Mouse (Mus musculus) MEL (cell line): ENCODE measurements around the gene Ngrn. TPM values are rescaled to one million over a fixed set of nuclear protein-coding genes. Genes with fewer than 3 reads are reported as not detected.

ENCODE experiments used
- DNase-seq: peaks from one replicate; pipeline ENCODE4 v3.0.0; 2011; ENCODE audit warnings: low read depth, low spot score
- H3K27ac ChIP-seq: 2 replicates; pipeline ENCODE4 v1.5.1; 2012; ENCODE audit warnings: low read depth, mild to moderate bottlenecking, control low read depth, low read length, moderate library complexity; ENCODE audit not compliant: control insufficient read depth
- H3K27me3 ChIP-seq, 2 experiments: fragments of 150-350 bp in 1 of 2; sonication (generic) in 1 of 2; 2 replicates each; pipeline ENCODE4 v1.6.1; 2012; ENCODE audit warnings: low read length in 2 of 2, mild to moderate bottlenecking in 2 of 2, improper control_type of control experiment in 1 of 2, moderate library complexity in 1 of 2; ENCODE audit not compliant: insufficient read depth in 2 of 2, control insufficient read depth in 1 of 2
- H3K36me3 ChIP-seq, 2 experiments: 2 replicates each; pipeline ENCODE4 v1.6.1; 2012 to 2014; ENCODE audit warnings: low read length in 2 of 2, improper control_type of control experiment in 1 of 2, inconsistent platforms in 1 of 2, mild to moderate bottlenecking in 1 of 2; ENCODE audit not compliant: insufficient read depth in 2 of 2, control insufficient read depth in 1 of 2
- H3K4me1 ChIP-seq, 2 experiments: fragments of 150-350 bp in 1 of 2; sonication (generic) in 1 of 2; 2 replicates each; pipeline ENCODE4 v1.6.1; 2012; ENCODE audit warnings: low read length in 2 of 2, improper control_type of control experiment in 1 of 2, mild to moderate bottlenecking in 1 of 2; ENCODE audit not compliant: insufficient read depth in 2 of 2, control insufficient read depth in 1 of 2
- H3K4me3 ChIP-seq, 2 experiments: fragments of 150-350 bp in 1 of 2; sonication (generic) in 1 of 2; 2 replicates each; pipeline ENCODE4 v1.5.1; 2012; ENCODE audit warnings: low read depth in 2 of 2, low read length in 2 of 2, mild to moderate bottlenecking in 2 of 2, moderate library complexity in 2 of 2, control low read depth in 1 of 2, improper control_type of control experiment in 1 of 2; ENCODE audit not compliant: control insufficient read depth in 1 of 2, insufficient read depth in 1 of 2
- H3K79me2 ChIP-seq: 2 replicates; pipeline ENCODE4 v1.6.1; 2012; ENCODE audit warnings: mild to moderate bottlenecking, low read length, moderate library complexity; ENCODE audit not compliant: control insufficient read depth, poor library complexity, insufficient read depth
- H3K9ac ChIP-seq: 2 replicates; pipeline ENCODE4 v1.6.1; 2012; ENCODE audit warnings: low read depth, mild to moderate bottlenecking, control low read depth, low read length, moderate library complexity; ENCODE audit not compliant: control insufficient read depth, poor library complexity, severe bottlenecking
- H3K9me3 ChIP-seq: fragments of 150-350 bp; sonication (generic); replicated peaks from 2 replicates; pipeline ENCODE4 v1.6.1; 2012; ENCODE audit warnings: mild to moderate bottlenecking, low read length, improper control_type of control experiment, moderate library complexity; ENCODE audit not compliant: insufficient read depth
- CHD1 ChIP-seq: IDR thresholded peaks from 2 replicates; pipeline ENCODE4 v1.6.1; 2012; ENCODE audit warnings: low read depth, mild to moderate bottlenecking, inconsistent platforms, low read length, improper control_type of control experiment
- EP300 ChIP-seq, 2 experiments: IDR thresholded peaks; 2 replicates each; pipeline ENCODE4 v1.6.1; 2011; ENCODE audit warnings: improper control_type of control experiment in 2 of 2, low read length in 2 of 2, low read depth in 1 of 2, mild to moderate bottlenecking in 1 of 2
- ETS1 ChIP-seq: IDR thresholded peaks from 2 replicates; pipeline ENCODE4 v1.6.1; 2012; ENCODE audit warnings: low read depth, mild to moderate bottlenecking, inconsistent platforms, low read length, improper control_type of control experiment, moderate library complexity
- GABPA ChIP-seq: IDR thresholded peaks from 2 replicates; pipeline ENCODE4 v1.6.1; 2012; ENCODE audit warnings: low read depth, mild to moderate bottlenecking, inconsistent platforms, low read length, improper control_type of control experiment, moderate library complexity
- HCFC1 ChIP-seq: IDR thresholded peaks from 2 replicates; pipeline ENCODE4 v1.6.1; 2012; ENCODE audit warnings: low read depth, mild to moderate bottlenecking, inconsistent platforms, low read length, improper control_type of control experiment, moderate library complexity
- JUND ChIP-seq: IDR thresholded peaks from 2 replicates; pipeline ENCODE4 v1.6.1; 2011; ENCODE audit warnings: low read depth, mild to moderate bottlenecking, improper control_type of control experiment, low read length
- MAFK ChIP-seq: IDR thresholded peaks from 2 replicates; pipeline ENCODE4 v1.6.1; 2011; ENCODE audit warnings: low read depth, mild to moderate bottlenecking, low read length, improper control_type of control experiment, borderline replicate concordance
- MAX ChIP-seq: IDR thresholded peaks from 2 replicates; pipeline ENCODE4 v1.6.1; 2011; ENCODE audit warnings: low read length, improper control_type of control experiment
- MAZ ChIP-seq: IDR thresholded peaks from 2 replicates; pipeline ENCODE4 v1.6.1; 2012; ENCODE audit warnings: low read depth, mild to moderate bottlenecking, inconsistent platforms, low read length, improper control_type of control experiment
- MEF2A ChIP-seq: IDR thresholded peaks from 2 replicates; pipeline ENCODE4 v1.6.1; 2014; ENCODE audit warnings: low read depth, mild to moderate bottlenecking, inconsistent platforms, low read length, improper control_type of control experiment; ENCODE audit not compliant: poor library complexity, insufficient replicate concordance, severe bottlenecking; ENCODE audit errors: extremely low read depth
- MXI1 ChIP-seq: IDR thresholded peaks from 2 replicates; pipeline ENCODE4 v1.6.1; 2011; ENCODE audit warnings: mild to moderate bottlenecking, low read depth, low read length, improper control_type of control experiment
- MYC ChIP-seq: IDR thresholded peaks from 2 replicates; pipeline ENCODE4 v1.6.1; 2011; ENCODE audit warnings: low read depth, mild to moderate bottlenecking, low read length, improper control_type of control experiment, moderate library complexity
- NELFE ChIP-seq: IDR thresholded peaks from 2 replicates; pipeline ENCODE4 v1.6.1; 2011; ENCODE audit warnings: low read depth, low read length, improper control_type of control experiment
- NRF1 ChIP-seq: IDR thresholded peaks from 2 replicates; pipeline ENCODE4 v1.6.1; 2014; ENCODE audit warnings: low read depth, mild to moderate bottlenecking, inconsistent platforms, low read length, improper control_type of control experiment, moderate library complexity; ENCODE audit not compliant: poor library complexity, insufficient read depth, severe bottlenecking
- POLR2A ChIP-seq, 2 experiments: IDR thresholded peaks; 2 replicates each; pipeline ENCODE4 v1.6.1; 2011 to 2012; ENCODE audit warnings: low read length in 2 of 2, mild to moderate bottlenecking in 2 of 2, control low read depth in 1 of 2, improper control_type of control experiment in 1 of 2, low read depth in 1 of 2, moderate library complexity in 1 of 2; ENCODE audit not compliant: control insufficient read depth in 1 of 2, insufficient read depth in 1 of 2, poor library complexity in 1 of 2
- POLR2AphosphoS2 ChIP-seq: IDR thresholded peaks from 2 replicates; pipeline ENCODE4 v1.6.1; 2011; ENCODE audit warnings: low read length, improper control_type of control experiment
- POLR2AphosphoS5 ChIP-seq: IDR thresholded peaks from 2 replicates; pipeline ENCODE4 v1.6.1; 2012; ENCODE audit warnings: low read depth, borderline replicate concordance, mild to moderate bottlenecking, inconsistent platforms, low read length, moderate library complexity, mixed read lengths
- RAD21 ChIP-seq: IDR thresholded peaks from 2 replicates; pipeline ENCODE4 v1.6.1; 2011; ENCODE audit warnings: mild to moderate bottlenecking, low read depth, low read length, improper control_type of control experiment
- RCOR1 ChIP-seq: IDR thresholded peaks from 2 replicates; pipeline ENCODE4 v1.6.1; 2012; ENCODE audit warnings: low read depth, mild to moderate bottlenecking, inconsistent platforms, low read length, improper control_type of control experiment
- SIN3A ChIP-seq: IDR thresholded peaks from 2 replicates; pipeline ENCODE4 v1.6.1; 2012; ENCODE audit warnings: low read length, improper control_type of control experiment, inconsistent platforms
- TCF12 ChIP-seq: IDR thresholded peaks from 2 replicates; pipeline ENCODE4 v1.6.1; 2014; ENCODE audit warnings: low read depth, mild to moderate bottlenecking, inconsistent platforms, low read length, improper control_type of control experiment, moderate library complexity
- UBTF ChIP-seq: IDR thresholded peaks from 2 replicates; pipeline ENCODE4 v1.6.1; 2012; ENCODE audit warnings: low read depth, mild to moderate bottlenecking, inconsistent platforms, low read length, improper control_type of control experiment, moderate library complexity, borderline replicate concordance; ENCODE audit not compliant: insufficient read depth
- ZMIZ1 ChIP-seq: IDR thresholded peaks from 2 replicates; pipeline ENCODE4 v1.6.1; 2012; ENCODE audit warnings: low read depth, mild to moderate bottlenecking, inconsistent platforms, low read length, improper control_type of control experiment, moderate library complexity
- ZNF384 ChIP-seq: IDR thresholded peaks from 2 replicates; pipeline ENCODE4 v1.6.1; 2012; ENCODE audit warnings: low read depth, mild to moderate bottlenecking, inconsistent platforms, low read length, improper control_type of control experiment
- polyA plus RNA-seq, 2 experiments: library from polyadenylated mRNA; stranded (reverse) in 1 of 2; unstranded in 1 of 2; fragments of >175 nt in 1 of 2; fragments of >200 nt in 1 of 2; gene quantifications; 2 replicates each; pipeline versions ENCODE4 v1.2.1 to v1.2.4; 2012; ENCODE audit warnings: low replicate concordance in 2 of 2, low read depth in 1 of 2; ENCODE audit not compliant: insufficient read length in 2 of 2, insufficient read depth in 1 of 2, missing spikeins in 1 of 2
- total RNA-seq: library from RNA; depleted of rRNA; stranded (reverse); fragments of 300-350 nt; gene quantifications from 2 replicates; pipeline ENCODE4 v1.2.3, GENCODE M21; 2012

Ngrn gene
- total and polyA plus RNA-seq, 3 experiments: 37.2 to 48.0 TPM; not detected in 1

DNA sequence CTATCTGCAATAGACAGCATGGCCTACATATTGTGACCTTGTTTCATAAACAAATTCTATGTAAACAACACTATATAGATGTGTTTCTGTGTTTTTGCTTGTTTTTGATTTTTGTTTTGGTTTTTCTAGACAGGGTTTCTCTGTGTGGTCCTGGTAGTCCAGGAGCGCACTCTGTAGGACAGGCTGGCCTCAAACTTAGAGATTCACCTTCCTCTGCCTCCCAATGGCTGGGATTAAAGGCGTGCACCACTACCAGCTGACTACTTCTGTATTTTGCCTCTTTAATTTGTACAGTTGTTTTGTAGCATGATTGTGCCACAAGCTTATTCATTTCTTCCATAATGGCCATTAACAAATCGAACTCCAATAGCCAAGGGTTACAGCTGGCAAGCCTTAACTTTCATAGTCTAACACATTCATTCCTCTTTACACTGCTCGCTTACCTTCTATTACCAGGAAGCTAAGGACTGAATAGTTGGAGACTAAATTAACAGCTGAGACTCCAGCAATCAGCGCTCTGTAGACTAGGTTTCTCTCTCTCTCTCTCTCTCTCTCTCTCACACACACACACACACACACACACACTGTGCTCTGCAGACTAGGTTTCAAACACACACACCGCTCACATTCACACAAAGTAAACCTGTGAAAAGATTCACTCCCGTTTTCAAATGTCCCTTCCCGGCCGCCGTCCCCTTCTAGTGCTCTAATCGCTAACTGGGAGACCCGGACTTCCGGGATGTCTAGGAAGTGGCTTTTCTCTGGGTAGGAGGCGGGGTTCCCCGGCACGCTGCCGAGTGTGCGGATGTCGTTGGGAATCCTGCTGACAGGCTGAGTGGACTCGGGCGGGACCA is 8.1 kb downstream of the Ngrn start, which contains the start of gene Vps33b (continued):
- TF ChIP-seq GABPA (no peak), EP300 (IDR thresholded peaks at IDR 0.05; ENCODE audit: low read depth in 1 of 2, low read length in 2 of 2) (peak in 1 of 2 experiments; percentile 42; a peak in 2 of 4 replicates), MAX (peak; percentile 75), POLR2A (IDR thresholded peaks at IDR 0.05; ENCODE audit: control insufficient read depth in 1 of 2, insufficient read depth in 1 of 2, low read depth in 1 of 2, low read length in 2 of 2, poor library complexity in 1 of 2) (peak in 1 of 2 experiments; percentile 86; a peak in 3 of 4 replicates), CHD1 (no peak), ETS1 (peak; percentile 70), SIN3A (peak; percentile 99), HCFC1 (peak; percentile 92), UBTF (no peak), NRF1 (no peak), POLR2AphosphoS2 (peak; percentile 68; the same call in 1 of the 2 replicates), ZMIZ1 (peak; percentile 42; the same call in 1 of the 2 replicates), MEF2A (no peak), TCF12 (no peak)

DNA sequence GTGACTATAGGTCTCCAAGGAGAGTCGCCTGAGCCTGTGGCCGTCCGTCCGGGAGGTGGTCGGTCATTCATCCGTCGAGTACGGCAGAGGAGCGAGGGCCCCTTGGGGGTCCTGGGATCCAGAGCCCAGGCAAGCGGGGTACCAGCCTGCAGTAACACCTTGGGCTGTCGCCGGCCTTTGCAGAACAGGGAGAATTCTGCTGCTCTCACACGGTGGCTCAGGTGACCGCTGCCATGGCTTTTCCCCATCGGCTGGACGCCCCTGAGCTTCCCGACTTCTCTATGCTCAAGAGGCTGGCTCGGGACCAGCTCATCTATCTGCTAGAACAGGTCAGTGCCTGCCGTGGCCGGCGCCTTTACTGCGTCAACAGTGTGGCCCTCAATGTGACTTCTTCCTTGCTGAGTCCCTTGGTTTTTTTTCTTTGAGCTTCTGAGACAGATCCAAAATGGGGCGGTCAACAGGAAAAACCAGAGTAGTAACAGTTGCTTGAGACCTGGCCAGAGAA is 8.8 kb downstream of the Ngrn start:
- H3K27ac ChIP-seq: peak overlapping the region; percentile 27
- peaks cover 9 to 19% of the 10 kb centered on the region in 2 experiments for H3K4me1 ChIP-seq
- H3K9me3 ChIP-seq: no peaks in the 10 kb centered on the region
- H3K36me3 ChIP-seq: peaks cover 1 to 25% of the 10 kb centered on the region in 2 experiments
- H3K79me2 ChIP-seq: peaks cover 16% of the 10 kb centered on the region
- peak overlapping the region; percentile 74 for H3K9ac ChIP-seq
- H3K27me3 ChIP-seq: no peaks in the 10 kb centered on the region
- no peak for TF ChIP-seq RCOR1
- TF ChIP-seq, all 39 proteins: peak for 0
- peak overlapping the region; percentile 78 to 91 for H3K4me3 ChIP-seq
- DNase-seq: no peak

DNA sequence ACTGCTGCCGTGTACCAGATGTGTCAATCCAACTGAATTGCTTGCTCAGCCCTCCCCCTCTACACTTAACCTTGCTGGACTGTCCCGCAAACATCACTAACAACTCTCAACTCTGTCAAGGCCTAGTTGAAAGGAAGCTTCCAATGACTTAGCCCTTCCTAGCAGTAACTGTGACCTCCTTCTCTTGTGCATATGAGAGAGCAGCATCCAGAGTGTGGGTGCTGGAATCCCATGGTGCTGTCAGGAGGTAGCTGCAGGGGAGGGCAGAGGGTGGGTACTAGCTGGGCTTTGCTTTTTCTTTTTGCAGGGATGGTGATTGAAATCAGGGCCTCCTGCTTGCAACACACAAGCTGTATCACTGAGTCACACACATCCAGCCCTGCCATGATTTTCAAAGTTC is 12.4 kb downstream of the Ngrn start:
- TF ChIP-seq HCFC1 (no peak), SIN3A (no peak), MYC (no peak), ZNF384 (no peak), MAZ (no peak), POLR2AphosphoS5 (no peak), NRF1 (no peak), MXI1 (no peak), CHD1 (no peak), MAFK (no peak), GABPA (no peak), JUND (no peak), RAD21 (no peak), RCOR1 (no peak), ETS1 (no peak), UBTF (no peak), NELFE (no peak), EP300 (IDR thresholded peaks at IDR 0.05; ENCODE audit: low read depth in 1 of 2, low read length in 2 of 2) (no peak)
- H3K27ac ChIP-seq: no peak overlapping the region
- no peak overlapping the region for H3K9ac ChIP-seq
- H3K27me3 ChIP-seq: no peaks in the 10 kb centered on the region
- no peak for DNase-seq
- H3K9me3 ChIP-seq: no peaks in the 10 kb centered on the region
- no peak overlapping the region for H3K4me3 ChIP-seq
- peaks cover 16% of the 10 kb centered on the region for H3K79me2 ChIP-seq
- H3K4me1 ChIP-seq: peaks cover 4 to 9% of the 10 kb centered on the region in 2 experiments
- peaks cover 13% of the 10 kb centered on the region in 2 experiments for H3K36me3 ChIP-seq
